Mouse (Mus musculus): ENCODE measurements at regions not wholly inside any gene's neighbourhood (a gene's known extent, or its start where the extent isn't known, plus 50 kb on each side); places are given as distances from the start of the nearest gene placed in this dataset.

- TF ChIP-seq CTCF (conservative IDR thresholded peaks at IDR 0.05; ENCODE audit: low read length) (no peak), POU5F1 (IDR thresholded peaks at IDR 0.05; ENCODE audit: borderline replicate concordance, low read length) (no peak), NANOG (IDR thresholded peaks at IDR 0.05; ENCODE audit: borderline replicate concordance, low read length) (no peak)
These were observed 119.0 kb downstream of the Tomm20 start for GRCm38 (mm10) chr8:126826328-126827285.

Measured in E14TG2a.4 (cell line).